Mouse (Mus musculus): ENCODE measurements around the gene Vwa3b. TPM values are rescaled to one million over a fixed set of nuclear protein-coding genes. Genes with fewer than 3 reads are reported as not detected.

The Vwa3b gene
- total and polyA plus RNA-seq, 2 experiments from 2014 or later, result 1.9 to 4.6 TPM

GRCm38 (mm10) chr1:37115847-37116246 lies 89.5 kb downstream of the Vwa3b start:
- WGBS, result 84% methylated on average over 5 of the region's 5 CpGs
- H3K27me3 ChIP-seq (ENCODE audit: insufficient read depth, low read length), result no peaks in the 10 kb centered on the region

DNA sequence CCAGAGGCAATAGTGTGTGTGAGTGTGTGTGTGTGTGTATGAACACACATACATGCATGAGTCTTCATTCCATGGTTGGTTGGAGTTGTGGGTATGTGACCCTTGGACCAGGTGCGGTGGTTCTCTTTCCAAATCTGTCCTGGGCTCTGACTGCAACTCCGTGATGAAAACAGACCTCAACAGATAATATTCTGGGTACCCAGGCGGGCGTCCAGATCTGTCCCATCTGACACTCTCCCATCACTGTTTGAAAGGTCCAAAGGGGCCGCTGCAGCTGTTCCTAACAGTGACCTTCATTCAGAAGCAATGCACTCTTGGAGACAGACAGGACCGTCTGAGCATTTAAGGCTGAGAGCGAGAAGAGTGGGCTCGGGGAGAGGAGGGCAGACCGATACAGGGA lies 90.2 kb downstream of the Vwa3b start:
- no peak for ATAC-seq
- Histone ChIP-seq H3K36me3 (ENCODE audit: insufficient read depth) (no peaks in the 10 kb centered on the region), H3K4me2 (ENCODE audit: low read depth) (no peak overlapping the region), H3K4me1 (ENCODE audit: insufficient read depth) (no peaks in the 10 kb centered on the region), H3K9ac (no peak overlapping the region), H3K9me3 (ENCODE audit: low read length) (no peaks in the 10 kb centered on the region), H3K4me3 (ENCODE audit: low read depth, low read length) (no peak overlapping the region), H3K27me3 (ENCODE audit: insufficient read depth, low read length) (no peaks in the 10 kb centered on the region), H3K27ac (ENCODE audit: low read depth, low read length) (no peak overlapping the region)
- TF ChIP-seq CTCF (IDR thresholded peaks at IDR 0.05; ENCODE audit: low read depth), result no peak
- WGBS, result 87% methylated on average over 9 of the region's 9 CpGs
- no peak for DNase-seq

More at GRCm38 (mm10) chr1:37115847-37116246, 89.5 kb downstream of the Vwa3b start:
- ATAC-seq (no peak), DNase-seq (no peak)
- no peaks in the 10 kb centered on the region for H3K4me1 ChIP-seq (ENCODE audit: insufficient read depth)
- no peaks in the 10 kb centered on the region for H3K9me3 ChIP-seq (ENCODE audit: low read length)
- H3K27ac ChIP-seq (ENCODE audit: low read depth, low read length), result no peak overlapping the region
- no peak overlapping the region for H3K4me2 ChIP-seq (ENCODE audit: low read depth)
- TF ChIP-seq CTCF (IDR thresholded peaks at IDR 0.05; ENCODE audit: low read depth), result no peak
- no peak overlapping the region for H3K9ac ChIP-seq
- H3K4me3 ChIP-seq (ENCODE audit: low read depth, low read length), result no peak overlapping the region
- no peaks in the 10 kb centered on the region for H3K36me3 ChIP-seq (ENCODE audit: insufficient read depth)

GRCm38 (mm10) chr1:37117964-37118363 lies 91.6 kb downstream of the Vwa3b start:
- H3K9ac ChIP-seq, result no peak overlapping the region
- H3K27me3 ChIP-seq (ENCODE audit: insufficient read depth, low read length), result no peaks in the 10 kb centered on the region
- no peak for DNase-seq
- no peak for TF ChIP-seq CTCF (IDR thresholded peaks at IDR 0.05; ENCODE audit: low read depth)
- WGBS, result 81% methylated on average over 5 of the region's 5 CpGs
- H3K4me3 ChIP-seq (ENCODE audit: low read depth, low read length), result no peak overlapping the region
- no peaks in the 10 kb centered on the region for H3K9me3 ChIP-seq (ENCODE audit: low read length)
- H3K4me2 ChIP-seq (ENCODE audit: low read depth), result no peak overlapping the region
- no peak for ATAC-seq
- H3K36me3 ChIP-seq (ENCODE audit: insufficient read depth), result no peaks in the 10 kb centered on the region
- no peaks in the 10 kb centered on the region for H3K4me1 ChIP-seq (ENCODE audit: insufficient read depth)
- no peak overlapping the region for H3K27ac ChIP-seq (ENCODE audit: low read depth, low read length)

DNA sequence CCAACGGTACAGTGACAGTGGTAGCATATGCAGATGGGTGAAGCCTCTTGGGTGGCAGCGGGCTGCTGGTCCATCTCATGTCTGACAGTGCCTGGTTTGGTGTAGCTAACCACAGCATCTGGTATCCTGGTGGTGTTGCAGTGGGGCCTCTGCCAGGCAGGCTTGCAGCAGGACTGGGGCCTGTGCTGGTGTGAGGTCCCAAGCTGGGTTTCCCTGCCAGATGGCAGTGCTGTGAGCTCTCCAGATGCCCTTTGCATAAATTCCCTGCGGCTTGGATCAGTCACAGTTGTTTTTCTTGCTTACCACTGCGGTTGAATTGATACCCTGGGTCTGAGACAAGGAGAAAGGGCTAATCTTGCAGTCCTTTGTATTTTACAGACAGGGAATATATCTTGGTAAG lies 95.9 kb downstream of the Vwa3b start:
- ATAC-seq (peak; percentile 93), DNase-seq (peak; percentile 65)
- Histone ChIP-seq H3K4me1 (ENCODE audit: insufficient read depth) (no peaks in the 10 kb centered on the region), H3K4me2 (ENCODE audit: low read depth) (no peak overlapping the region), H3K36me3 (ENCODE audit: insufficient read depth) (no peaks in the 10 kb centered on the region), H3K27me3 (ENCODE audit: insufficient read depth, low read length) (no peaks in the 10 kb centered on the region), H3K4me3 (ENCODE audit: low read depth, low read length) (no peak overlapping the region), H3K9ac (no peak overlapping the region), H3K27ac (ENCODE audit: low read depth, low read length) (no peak overlapping the region), H3K9me3 (ENCODE audit: low read length) (no peaks in the 10 kb centered on the region)
- no peak for TF ChIP-seq CTCF (IDR thresholded peaks at IDR 0.05; ENCODE audit: low read depth)
- 21% methylated on average over 4 of the region's 4 CpGs for WGBS

GRCm38 (mm10) chr1:37122798-37123197 lies 96.4 kb downstream of the Vwa3b start:
- Histone ChIP-seq H3K9ac (no peak overlapping the region), H3K27me3 (ENCODE audit: insufficient read depth, low read length) (no peaks in the 10 kb centered on the region), H3K4me1 (ENCODE audit: insufficient read depth) (no peaks in the 10 kb centered on the region), H3K9me3 (ENCODE audit: low read length) (no peaks in the 10 kb centered on the region), H3K4me2 (ENCODE audit: low read depth) (no peak overlapping the region), H3K4me3 (ENCODE audit: low read depth, low read length) (no peak overlapping the region), H3K36me3 (ENCODE audit: insufficient read depth) (no peaks in the 10 kb centered on the region), H3K27ac (ENCODE audit: low read depth, low read length) (no peak overlapping the region)
- DNase-seq (no peak), ATAC-seq (peak; percentile 44; the same call in 1 of the 2 replicates)
- WGBS, result 30% methylated on average over 3 of the region's 3 CpGs
- no peak for TF ChIP-seq CTCF (IDR thresholded peaks at IDR 0.05; ENCODE audit: low read depth)

- no peak overlapping the region for H3K27ac ChIP-seq (ENCODE audit: low read depth, low read length)
- H3K36me3 ChIP-seq (ENCODE audit: insufficient read depth), result no peaks in the 10 kb centered on the region
- DNase-seq (no peak), ATAC-seq (no peak)
- 51% methylated on average over 12 of the region's 12 CpGs for WGBS
- no peaks in the 10 kb centered on the region for H3K4me1 ChIP-seq (ENCODE audit: insufficient read depth)
- H3K9me3 ChIP-seq (ENCODE audit: low read length), result no peaks in the 10 kb centered on the region
- no peaks in the 10 kb centered on the region for H3K27me3 ChIP-seq (ENCODE audit: insufficient read depth, low read length)
- H3K4me3 ChIP-seq (ENCODE audit: low read depth, low read length), result no peak overlapping the region
- no peak overlapping the region for H3K4me2 ChIP-seq (ENCODE audit: low read depth)
- H3K9ac ChIP-seq, result no peak overlapping the region
- no peak for TF ChIP-seq CTCF (IDR thresholded peaks at IDR 0.05; ENCODE audit: low read depth)
Observed at GRCm38 (mm10) chr1:37124696-37125349, 98.4 kb downstream of the Vwa3b start.

GRCm38 (mm10) chr1:37130012-37130570 lies 103.7 kb downstream of the Vwa3b start:
- no peaks in the 10 kb centered on the region for H3K27me3 ChIP-seq (ENCODE audit: insufficient read depth, low read length)
- no peaks in the 10 kb centered on the region for H3K9me3 ChIP-seq (ENCODE audit: low read length)
- H3K9ac ChIP-seq, result no peak overlapping the region
- H3K4me1 ChIP-seq (ENCODE audit: insufficient read depth), result no peaks in the 10 kb centered on the region
- H3K36me3 ChIP-seq (ENCODE audit: insufficient read depth), result no peaks in the 10 kb centered on the region
- 92% methylated on average over 7 of the region's 8 CpGs for WGBS
- DNase-seq (no peak), ATAC-seq (no peak)
- no peak overlapping the region for H3K27ac ChIP-seq (ENCODE audit: low read depth, low read length)
- H3K4me3 ChIP-seq (ENCODE audit: low read depth, low read length), result no peak overlapping the region
- TF ChIP-seq CTCF (IDR thresholded peaks at IDR 0.05; ENCODE audit: low read depth), result no peak
- H3K4me2 ChIP-seq (ENCODE audit: low read depth), result no peak overlapping the region

All from forebrain, postnatal 0 days (tissue).